Mouse (Mus musculus) spleen, postnatal 14 days (tissue): ENCODE results near the gene Ints11.
A peak's percentile ranks its signal among the peaks of the same experiment; 100 is the strongest.

Experiments
- DNase-seq, 2 experiments: peaks; one replicate each; pipeline ENCODE4 v3.0.0; 2021 to 2022; ENCODE audit warnings: low spot score in 2 of 2

Gene Ints11

DNA sequence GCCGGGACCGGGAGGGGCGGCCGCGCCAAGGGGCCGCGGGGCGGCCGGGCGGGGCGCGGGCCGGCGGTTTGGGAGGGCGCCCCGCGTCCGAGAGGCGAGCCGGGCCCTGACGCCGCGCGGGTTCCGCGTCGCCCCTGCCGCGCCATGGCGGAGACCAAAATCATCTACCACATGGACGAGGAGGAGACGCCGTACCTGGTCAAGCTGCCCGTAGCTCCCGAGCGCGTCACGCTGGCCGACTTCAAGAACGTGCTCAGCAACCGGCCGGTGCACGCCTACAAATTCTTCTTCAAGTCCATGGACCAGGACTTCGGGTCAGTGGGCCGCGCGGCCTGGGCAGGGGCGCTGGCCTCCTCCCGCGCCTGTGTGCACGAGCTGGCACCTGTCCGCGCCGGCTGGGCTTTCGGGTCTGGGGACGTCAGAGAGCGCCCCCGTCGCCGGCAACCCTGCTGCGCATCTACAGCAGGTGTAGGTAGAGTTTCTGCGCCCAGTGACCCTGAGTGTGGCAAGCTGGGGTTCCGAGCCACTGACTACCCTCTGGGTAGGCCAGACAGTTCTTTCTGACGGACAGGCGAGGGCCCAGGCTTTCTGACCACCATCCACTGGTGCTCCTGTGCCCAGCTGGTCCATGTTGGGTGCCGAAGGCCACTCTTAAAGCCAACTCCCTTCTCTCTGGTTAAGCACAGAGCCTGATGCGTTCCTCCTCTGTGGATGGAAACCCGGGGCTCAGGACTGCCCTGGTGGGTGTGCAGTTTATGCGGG is 21.6 kb upstream of the Ints11 start:
- peak in 1 of 2 experiments; percentile 31 for DNase-seq

DNA sequence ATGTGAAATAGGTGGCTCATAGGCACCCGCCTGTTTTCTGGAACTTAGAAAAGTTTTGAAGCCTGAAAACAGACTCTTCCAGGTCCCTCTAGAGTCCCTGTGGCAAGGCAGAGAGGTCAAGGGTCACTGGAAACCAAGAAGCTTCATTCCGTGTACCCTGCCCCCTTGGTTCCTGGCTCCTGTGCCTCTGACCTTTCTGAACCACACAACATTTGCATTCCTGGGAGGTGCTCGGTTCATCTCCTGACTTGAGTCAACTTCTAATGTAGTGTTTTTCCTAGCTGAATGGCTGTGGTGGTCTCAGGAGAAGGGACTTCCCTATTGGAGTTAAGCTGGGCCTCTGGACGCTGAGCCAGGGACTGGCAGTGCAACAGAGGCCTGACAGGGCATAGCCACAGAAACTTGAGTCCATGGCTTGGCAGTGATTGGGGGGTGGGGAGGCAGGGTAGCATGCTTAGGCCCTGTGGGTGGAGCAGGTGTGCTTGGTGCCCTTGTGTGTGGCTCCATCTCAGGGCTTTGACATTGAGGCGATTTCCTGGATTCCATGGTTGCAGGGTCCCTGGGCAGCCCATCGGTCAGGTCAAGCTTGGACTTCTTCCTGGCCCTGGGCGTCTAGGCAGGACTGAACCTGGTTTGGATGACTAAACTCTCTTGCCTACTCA is 20.8 kb upstream of the Ints11 start:
- no peak for DNase-seq

DNA sequence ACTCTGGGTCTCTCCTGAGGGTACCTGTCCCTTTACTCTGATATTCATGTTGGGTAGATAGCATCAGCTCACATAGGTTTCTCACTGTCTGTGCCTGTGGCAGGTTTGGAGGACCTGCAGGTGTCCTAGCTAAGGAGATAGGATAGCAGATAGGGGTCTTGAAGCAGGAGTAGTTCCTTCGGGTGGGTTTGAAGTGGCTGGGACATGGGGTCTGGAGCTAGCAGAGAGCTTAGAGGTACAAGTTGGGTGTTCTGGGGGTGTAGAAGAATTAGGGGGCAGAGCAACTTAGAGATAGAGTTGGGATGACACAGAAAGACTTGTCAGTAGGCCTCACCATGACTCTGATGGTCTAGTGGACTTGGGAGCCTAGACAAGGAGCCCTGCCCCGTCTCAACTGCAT is 20.0 kb upstream of the Ints11 start:
- no peak for DNase-seq

DNA sequence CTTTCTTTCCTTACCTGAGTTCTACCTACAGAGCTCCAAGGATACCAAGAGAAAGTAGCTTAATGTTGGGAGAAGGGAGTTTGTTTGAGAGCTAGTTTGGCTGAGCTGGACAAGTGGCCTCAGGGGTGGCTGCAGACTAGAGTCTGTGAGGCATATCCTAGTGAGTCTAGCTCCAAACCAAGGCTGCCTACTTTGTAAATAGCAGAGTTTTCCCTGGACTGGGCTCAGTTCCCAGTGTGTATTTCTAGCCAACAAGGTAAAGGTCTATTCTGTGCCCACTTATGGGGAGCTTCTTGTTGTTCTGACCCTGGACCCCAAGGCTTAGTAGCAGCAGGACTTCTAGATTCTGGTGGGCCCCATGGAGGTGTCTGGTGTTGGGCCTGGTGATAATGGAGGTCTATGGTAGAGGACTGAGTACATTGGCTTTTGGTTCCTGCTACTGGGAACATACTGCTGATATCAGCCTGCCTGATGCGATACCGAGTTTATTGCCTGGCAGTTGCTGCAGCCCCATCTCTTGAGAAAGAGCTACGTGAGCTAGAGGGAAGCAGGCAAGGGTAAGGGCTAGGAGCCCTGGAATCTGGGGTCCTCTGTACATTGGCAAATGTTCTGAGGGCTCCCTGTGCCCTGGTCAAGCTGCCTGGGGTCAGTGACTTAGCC is 19.4 kb upstream of the Ints11 start:
- no peak for DNase-seq

- DNase-seq = no peak
These were observed 18.0 kb upstream of the Ints11 start for GRCm38 (mm10) chr4:155851368-155851767.

GRCm38 (mm10) chr4:155851951-155852411 is 17.4 kb upstream of the Ints11 start:
- DNase-seq = no peak

DNA sequence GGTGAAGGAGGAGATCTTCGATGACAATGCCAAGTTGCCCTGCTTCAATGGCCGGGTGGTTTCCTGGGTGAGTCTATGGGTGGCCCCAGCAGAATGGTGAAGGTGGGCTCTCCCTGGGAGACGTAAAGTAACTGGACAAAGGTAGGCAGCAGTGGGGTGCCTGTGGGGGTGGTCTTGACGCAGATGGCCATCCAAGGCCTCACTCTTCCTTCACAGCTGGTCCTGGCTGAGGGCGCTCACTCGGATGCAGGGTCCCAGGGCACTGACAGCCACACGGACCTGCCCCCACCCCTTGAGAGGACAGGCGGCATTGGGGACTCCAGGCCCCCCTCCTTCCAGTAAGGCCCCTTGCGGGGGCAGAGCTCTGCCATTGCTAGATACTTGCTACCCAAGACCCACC is 15.9 kb upstream of the Ints11 start:
- no peak for DNase-seq

- no peak for DNase-seq
These were observed 14.4 kb upstream of the Ints11 start for GRCm38 (mm10) chr4:155854991-155855390.

DNA sequence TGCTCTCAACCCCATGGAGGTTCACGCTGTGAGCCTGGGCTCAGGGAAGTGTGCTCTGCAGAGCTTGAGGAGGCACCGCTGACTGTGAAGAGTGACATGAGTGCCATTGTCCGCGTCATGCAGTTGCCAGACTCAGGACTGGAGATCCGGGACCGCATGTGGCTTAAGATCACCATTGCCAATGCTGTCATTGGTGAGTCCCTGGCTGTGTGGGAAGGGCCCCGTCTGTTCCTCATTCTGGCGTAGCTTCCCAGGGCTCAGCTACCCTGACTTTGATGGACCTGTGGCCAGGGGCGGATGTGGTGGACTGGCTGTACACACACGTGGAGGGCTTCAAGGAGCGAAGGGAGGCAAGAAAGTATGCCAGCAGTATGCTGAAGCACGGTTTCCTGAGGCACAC is 13.3 kb upstream of the Ints11 start:
- DNase-seq = no peak

DNA sequence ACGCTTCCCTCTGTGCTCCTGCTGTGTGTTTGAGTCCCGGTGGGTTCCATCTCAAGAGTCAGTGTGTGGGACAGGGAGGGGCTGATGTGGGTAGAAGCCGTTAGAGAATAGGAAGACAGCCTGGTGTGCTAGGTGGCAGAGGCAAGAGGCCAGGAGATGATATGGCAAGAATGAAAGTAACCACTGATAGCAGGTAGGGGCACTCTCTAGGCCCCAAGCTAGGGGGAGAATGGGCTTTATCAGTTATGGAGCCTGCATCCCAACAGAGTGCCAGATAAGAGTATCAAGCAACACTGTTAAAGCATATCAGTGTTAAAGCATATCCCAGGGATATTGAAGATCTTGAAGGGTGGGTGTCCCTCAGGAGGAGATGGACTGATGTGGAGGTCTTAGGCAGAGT is 12.5 kb upstream of the Ints11 start:
- no peak for DNase-seq

GRCm38 (mm10) chr4:155859318-155859717 is 10.0 kb upstream of the Ints11 start:
- DNase-seq = no peak

DNA sequence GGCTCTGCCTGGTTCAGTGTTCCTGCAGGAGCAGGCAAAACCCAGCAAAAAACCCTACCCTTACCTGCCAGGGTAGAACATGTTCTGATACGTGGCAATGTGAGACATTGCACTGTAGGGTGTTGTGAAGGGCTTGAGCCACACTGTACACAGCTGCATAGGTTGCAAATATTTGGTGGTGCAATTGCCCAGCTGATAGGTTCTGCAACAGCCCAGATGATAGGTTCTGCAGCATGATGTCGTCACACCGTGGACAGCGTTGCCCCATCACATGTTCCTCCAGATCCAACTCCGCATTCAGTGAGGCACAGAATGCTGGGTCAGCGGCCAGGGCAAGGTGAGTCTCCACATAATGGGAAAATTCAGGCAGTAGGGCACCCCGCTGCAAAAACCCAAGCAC is 7.6 kb upstream of the Ints11 start:
- no peak for DNase-seq

GRCm38 (mm10) chr4:155863001-155863400 is 6.3 kb upstream of the Ints11 start, which contains the start of gene Tas1r3:
Gene Tas1r3, minus strand, starts transcription at chr4:155863362.
- no peak for DNase-seq

- no peak for DNase-seq
These were observed 590 bp upstream of the Ints11 start for GRCm38 (mm10) chr4:155868614-155869298.

- DNase-seq = no peak
These were observed 2.1 kb downstream of the Ints11 start for GRCm38 (mm10) chr4:155871404-155871803.

GRCm38 (mm10) chr4:155883587-155883986 is 14.2 kb downstream of the Ints11 start:
- no peak for DNase-seq

GRCm38 (mm10) chr4:155886330-155886729 is 17.0 kb downstream of the Ints11 start:
- DNase-seq = no peak

DNA sequence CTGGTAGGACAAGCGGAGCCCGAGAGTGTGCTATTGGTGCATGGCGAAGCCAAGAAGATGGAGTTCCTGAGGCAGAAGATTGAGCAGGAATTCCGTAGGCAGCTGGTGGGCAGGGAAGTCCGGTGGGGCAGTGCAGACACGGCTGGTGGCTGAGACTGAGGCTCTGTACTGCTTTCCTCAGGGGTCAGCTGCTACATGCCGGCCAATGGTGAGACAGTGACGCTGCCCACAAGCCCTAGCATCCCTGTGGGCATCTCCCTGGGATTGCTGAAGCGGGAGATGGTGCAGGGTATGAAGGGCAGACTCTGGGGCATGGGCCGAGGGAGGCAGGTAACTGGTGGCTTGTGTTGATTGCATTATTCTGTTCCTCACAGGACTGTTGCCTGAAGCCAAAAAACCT is 18.3 kb downstream of the Ints11 start:
- DNase-seq = peak in 1 of 2 experiments; percentile 5

DNA sequence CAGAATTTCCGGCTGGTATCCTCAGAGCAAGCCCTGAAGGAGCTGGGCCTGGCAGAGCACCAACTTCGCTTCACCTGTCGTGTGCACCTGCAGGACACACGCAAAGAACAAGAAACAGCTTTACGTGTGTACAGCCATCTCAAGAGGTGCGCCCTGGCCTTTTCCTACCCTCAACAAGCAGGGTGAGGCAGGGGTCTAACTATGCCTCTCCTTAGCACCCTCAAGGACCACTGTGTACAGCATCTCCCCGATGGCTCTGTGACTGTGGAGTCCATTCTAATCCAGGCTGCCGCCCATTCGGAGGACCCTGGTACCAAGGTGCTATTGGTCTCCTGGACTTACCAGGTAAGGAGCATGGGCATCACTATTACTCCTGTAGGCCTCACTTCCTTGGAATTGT is 18.8 kb downstream of the Ints11 start:
- DNase-seq = peak in 1 of 2 experiments; percentile 5

DNA sequence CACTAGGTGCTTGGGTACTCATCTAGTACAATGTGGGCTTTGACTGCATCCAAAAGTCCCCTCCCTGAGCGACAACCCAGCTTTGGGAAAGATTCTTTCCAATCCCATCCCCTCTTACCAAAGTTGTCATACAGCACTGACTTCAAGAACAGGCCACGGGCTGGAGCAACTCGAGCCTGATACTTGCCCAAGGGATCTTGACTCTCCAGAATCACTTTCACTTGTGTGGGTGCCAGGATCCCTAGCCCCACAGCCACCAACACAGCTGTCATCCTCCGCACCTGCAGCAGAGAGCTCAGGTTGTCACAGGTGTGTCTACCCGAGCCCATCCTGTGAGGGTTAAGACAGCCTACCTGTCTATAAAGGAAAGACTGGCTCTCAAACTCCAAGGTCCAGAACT is 20.0 kb downstream of the Ints11 start:
- peak in 1 of 2 experiments; percentile 4 for DNase-seq

- DNase-seq = peak in 1 of 2 experiments; percentile 17
These were observed 21.7 kb downstream of the Ints11 start for GRCm38 (mm10) chr4:155891011-155891471.

DNA sequence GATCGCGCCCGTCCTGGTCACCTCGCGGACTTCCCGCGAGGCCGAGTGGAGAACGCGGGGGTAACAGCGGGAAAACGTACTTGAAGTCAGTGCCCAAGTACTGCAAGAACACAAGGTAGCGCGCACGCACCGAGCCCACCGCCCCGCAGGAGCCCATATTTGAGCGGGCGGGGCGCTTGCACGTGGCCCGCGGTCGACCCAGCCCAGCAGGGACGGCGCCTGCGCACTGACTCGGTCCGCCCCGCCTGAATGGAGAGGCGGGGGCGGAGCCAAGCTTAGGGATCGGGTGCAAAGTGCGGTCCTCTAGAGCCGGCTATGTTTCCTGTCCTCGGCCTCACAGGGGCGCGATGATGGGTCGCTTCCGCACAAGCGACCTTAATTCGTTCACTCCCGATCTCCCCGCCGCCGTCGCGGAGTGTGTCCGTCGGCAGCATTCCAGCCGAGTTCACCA is 22.2 kb downstream of the Ints11 start, which contains the start of the genes Pusl1 and Acap3:
Pusl1 (minus strand) TSS at position 231 of the 451 bp plus-strand sequence.
Acap3 (plus strand) TSS at position 272 of the 451 bp plus-strand sequence.
- peak; percentile 96 to 98 for DNase-seq
